Mouse (Mus musculus) left cerebral cortex, adult 2 months (tissue): ENCODE data around the gene Olfr689. TPM values are rescaled to one million over a fixed set of nuclear protein-coding genes. Genes with fewer than 3 reads are reported as not detected.
"Not testable (repeated sequence)": the region's sequence is repeated elsewhere in the genome, so short reads cannot be mapped to it uniquely, and the experiment has no call there.

Source experiments
- DNase-seq, 2 experiments: peaks; one replicate each; pipeline ENCODE4 v3.0.0; 2021 to 2022; ENCODE audit warnings: low spot score in 2 of 2, mixed read lengths in 1 of 2; ENCODE audit errors: extremely low spot score in 1 of 2
- H3K27ac ChIP-seq: fragments of 200-600 bp; 2 replicates; pipeline ENCODE4 v1.8.1; 2022
- H3K4me3 ChIP-seq: fragments of 200-600 bp; 2 replicates; pipeline ENCODE4 v1.8.1; 2022
- CTCF ChIP-seq: fragments of 200-600 bp; IDR thresholded peaks from 2 replicates; pipeline ENCODE4 v1.8.1; 2022; ENCODE audit warnings: antibody characterized with exemption, mild to moderate bottlenecking, moderate library complexity
- intact Hi-C: fragments of 180-260 bp; cut with DNase I; formaldehyde crosslinking; loops from one replicate; pipeline ENCODE4 v1.15.1; 2025
- long read RNA-seq, 2 experiments: library from polyadenylated mRNA; stranded (forward); transcript quantifications; one replicate each; pipeline ENCODE4 v2.0.0; 2021; ENCODE audit warnings: borderline mapping rate in 2 of 2
- total RNA-seq, 2 experiments: library from RNA; stranded (reverse); gene quantifications; 2 replicates each; pipeline ENCODE4 v1.2.3; 2021

The Olfr689 gene
- total RNA-seq = not detected
- long read RNA-seq, experiment 1 = 0 reads
- long read RNA-seq, experiment 2 = 0 reads

GRCm38 (mm10) chr7:105310865-105311264, at the start of gene Olfr689:
Olfr689 (plus strand) TSS chr7:105311165.
- TF ChIP-seq CTCF = no peak
- intact Hi-C loops = no loop called here

DNA sequence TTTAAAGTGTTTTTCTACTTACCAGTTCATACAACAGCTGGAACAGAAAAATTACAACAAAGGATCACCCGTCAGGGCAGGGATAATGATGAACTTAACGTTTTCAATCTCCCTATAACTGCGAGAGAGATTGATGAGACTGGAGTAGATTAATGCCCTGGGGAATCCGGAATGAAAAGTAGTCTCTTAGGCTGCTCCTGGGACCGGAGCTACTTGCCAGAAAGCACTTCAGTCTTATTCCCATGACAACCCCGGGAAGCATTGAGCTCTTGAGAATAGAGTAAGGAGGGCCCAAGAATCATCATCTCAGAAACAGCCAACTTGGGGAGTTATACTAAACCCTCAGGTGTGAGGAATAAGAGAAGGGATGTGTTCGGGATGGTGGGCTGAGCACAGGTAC, 38.5 kb upstream of the Olfr689 start:
- DNase-seq = no peak
- TF ChIP-seq CTCF = no peak
- Histone ChIP-seq H3K4me3 (no peak overlapping the region), H3K27ac (no peak overlapping the region)
- intact Hi-C loops = no loop called here

More at GRCm38 (mm10) chr7:105310865-105311264, at the start of gene Olfr689:
- no peak for DNase-seq
- H3K27ac ChIP-seq = no peak within 1 kb of the TSS
- H3K4me3 ChIP-seq = no peak within 1 kb of the TSS

DNA sequence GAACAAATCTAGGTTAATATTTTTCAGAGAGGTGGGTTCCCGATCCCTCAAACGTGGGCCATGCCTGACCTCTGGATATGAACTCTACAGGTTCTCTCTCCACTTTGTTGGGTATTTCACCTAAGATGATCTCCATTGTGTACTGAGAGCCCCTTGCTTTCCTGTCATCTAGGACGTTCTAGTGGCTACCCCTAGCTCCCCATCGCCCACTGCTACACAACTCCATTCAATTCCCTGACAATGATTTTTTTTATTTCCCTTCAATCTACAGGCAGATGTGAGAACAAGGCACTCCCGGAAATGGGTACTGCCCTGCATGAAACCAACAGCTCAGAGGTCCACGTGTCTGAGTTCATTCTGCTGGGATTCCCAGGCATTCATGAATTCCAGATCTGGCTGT, 23.2 kb upstream of the Olfr689 start, which contains the start of gene Olfr688:
TSS of gene Olfr688 (plus strand) at position 301 of the 400 bp plus-strand sequence.
- DNase-seq = no peak
- intact Hi-C loops = no loop called here
- no peak for TF ChIP-seq CTCF
- Histone ChIP-seq H3K27ac (no peak within 1 kb of the TSS), H3K4me3 (no peak within 1 kb of the TSS)

DNA sequence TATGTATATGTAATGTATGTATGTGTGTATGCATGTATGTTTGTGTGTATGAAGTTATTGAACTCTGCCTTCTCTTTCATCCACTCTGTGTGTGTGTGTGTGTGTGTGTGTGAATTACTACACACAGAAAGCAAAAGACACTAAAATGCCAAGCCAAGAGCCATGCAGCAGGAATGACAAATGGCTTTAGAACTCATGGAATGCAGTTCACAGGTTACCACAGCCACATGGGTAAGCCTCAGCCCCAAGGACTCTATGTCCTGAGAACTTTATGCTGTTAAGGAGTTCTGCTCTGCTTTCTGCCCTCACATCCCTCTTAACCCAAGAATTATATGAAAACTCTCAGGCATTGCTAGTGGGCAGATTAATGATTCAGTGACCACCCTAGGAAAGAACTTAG, 20.9 kb upstream of the Olfr689 start:
- Histone ChIP-seq H3K4me3 (no peak overlapping the region), H3K27ac (no peak overlapping the region)
- no peak for DNase-seq
- intact Hi-C loops = no loop called here
- no peak for TF ChIP-seq CTCF

- H3K4me3 ChIP-seq = no peak overlapping the region
- no peak; the same call in 1 of the 2 replicates for TF ChIP-seq CTCF
- intact Hi-C loops = no loop called here
- DNase-seq = no peak
- no peak overlapping the region for H3K27ac ChIP-seq
Observed at GRCm38 (mm10) chr7:105325302-105325701, 14.3 kb downstream of the Olfr689 start.

DNA sequence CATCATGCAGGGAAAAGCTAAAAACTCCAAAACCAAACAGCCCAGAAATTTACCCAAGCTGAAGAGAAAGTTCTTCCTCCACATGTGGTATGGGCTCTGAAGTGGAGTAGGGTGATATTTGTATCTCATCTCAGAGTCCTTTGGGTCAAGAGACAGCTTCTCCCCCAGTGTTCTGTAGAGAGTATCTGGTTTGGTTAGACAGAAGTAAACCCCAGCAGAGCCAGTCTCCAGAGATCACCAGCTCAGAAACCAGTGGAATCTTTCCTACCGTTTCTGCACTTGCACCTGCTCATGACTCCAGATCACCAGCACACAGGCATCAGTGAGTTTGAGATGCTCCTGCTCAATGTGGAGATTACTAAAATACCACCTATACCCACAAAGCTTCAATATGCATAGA, 23.0 kb downstream of the Olfr689 start, which contains the start of gene Olfr690:
TSS of gene Olfr690 (minus strand) at position 101 of the 400 bp plus-strand sequence.
- TF ChIP-seq CTCF = no peak
- intact Hi-C loops = no loop called here
- Histone ChIP-seq H3K4me3 (no peak within 1 kb of the TSS), H3K27ac (no peak within 1 kb of the TSS)
- DNase-seq = no peak

GRCm38 (mm10) chr7:105342170-105342569, 31.2 kb downstream of the Olfr689 start, which contains the start of gene Olfr691:
Olfr691 (minus strand) TSS chr7:105342270.
- H3K27ac ChIP-seq = no peak within 1 kb of the TSS
- no peak for TF ChIP-seq CTCF

GRCm38 (mm10) chr7:105342752-105343151, 31.8 kb downstream of the Olfr689 start:
- DNase-seq = no peak
- no peak overlapping the region for H3K27ac ChIP-seq
- intact Hi-C loops = no loop called here
- no peak for TF ChIP-seq CTCF
- no peak overlapping the region for H3K4me3 ChIP-seq

More at GRCm38 (mm10) chr7:105342170-105342569, 31.2 kb downstream of the Olfr689 start, which contains the start of gene Olfr691:
- no peak for DNase-seq
- intact Hi-C loops = no loop called here
- H3K4me3 ChIP-seq = no peak within 1 kb of the TSS

DNA sequence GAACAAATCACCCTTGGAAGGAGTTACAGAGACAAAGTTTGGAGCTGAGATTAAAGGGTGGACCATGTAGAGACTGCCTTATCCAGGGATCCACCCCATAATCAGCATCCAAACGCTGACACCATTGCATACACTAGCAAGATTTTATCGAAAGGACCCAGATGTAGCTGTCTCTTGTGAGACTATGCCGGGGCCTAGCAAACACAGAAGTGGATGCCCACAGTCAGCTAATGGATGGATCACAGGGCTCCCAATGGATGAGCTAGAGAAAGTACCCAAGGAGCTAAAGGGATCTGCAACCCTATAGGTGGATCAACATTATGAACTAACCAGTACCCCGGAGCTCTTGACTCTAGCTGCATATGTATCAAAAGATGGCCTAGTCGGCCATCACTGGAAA, 45.1 kb downstream of the Olfr689 start:
- DNase-seq, H3K27ac ChIP-seq, H3K4me3 ChIP-seq, intact Hi-C loops: not testable (repeated sequence)

GRCm38 (mm10) chr7:105356487-105356886, 45.5 kb downstream of the Olfr689 start:
- intact Hi-C loops, H3K27ac ChIP-seq, DNase-seq, H3K4me3 ChIP-seq: not testable (repeated sequence)

DNA sequence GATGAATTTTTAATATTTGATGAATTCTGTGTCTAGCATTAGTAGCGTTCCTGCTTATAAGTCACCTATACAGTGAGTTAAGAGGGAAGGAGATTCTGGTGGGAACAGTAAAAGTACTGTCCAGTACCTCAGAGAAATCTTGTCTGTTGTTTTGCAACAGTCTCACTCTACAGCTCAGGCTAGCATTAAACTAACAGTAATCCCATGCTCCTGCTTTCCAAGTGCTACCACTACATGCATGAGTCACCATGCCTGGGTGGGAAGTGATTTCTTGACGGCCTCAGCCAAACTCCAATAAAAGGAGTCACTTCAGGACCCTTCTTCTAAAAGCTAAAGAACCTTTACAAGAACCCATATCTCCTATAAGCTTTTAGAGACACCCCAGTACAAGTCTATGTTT, 50.7 kb downstream of the Olfr689 start:
- TF ChIP-seq CTCF = no peak
- DNase-seq = no peak
- H3K27ac ChIP-seq = no peak overlapping the region
- intact Hi-C loops = no loop called here
- no peak overlapping the region for H3K4me3 ChIP-seq

DNA sequence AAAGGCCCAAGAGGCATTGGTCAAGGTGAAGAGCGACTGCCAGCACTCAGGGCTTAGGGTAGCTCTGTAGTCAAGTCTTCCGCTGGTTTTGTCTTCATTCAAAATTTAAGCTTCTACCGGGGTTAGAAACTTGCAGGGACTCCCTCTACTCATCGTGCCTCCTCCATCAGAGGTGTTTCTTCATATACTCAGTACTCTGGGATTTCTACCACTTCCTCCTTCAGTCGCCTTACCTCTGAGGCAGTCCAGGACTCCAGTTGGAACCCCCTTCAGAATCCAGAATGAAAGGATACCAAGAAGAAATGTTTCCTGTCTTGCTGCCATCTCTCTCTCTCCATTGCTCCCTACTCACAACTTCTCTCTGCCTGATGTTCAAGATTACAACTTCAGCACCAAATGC, 56.3 kb downstream of the Olfr689 start:
- intact Hi-C loops = no loop called here
- no peak for TF ChIP-seq CTCF
- Histone ChIP-seq H3K27ac (no peak overlapping the region), H3K4me3 (no peak overlapping the region)
- no peak for DNase-seq

DNA sequence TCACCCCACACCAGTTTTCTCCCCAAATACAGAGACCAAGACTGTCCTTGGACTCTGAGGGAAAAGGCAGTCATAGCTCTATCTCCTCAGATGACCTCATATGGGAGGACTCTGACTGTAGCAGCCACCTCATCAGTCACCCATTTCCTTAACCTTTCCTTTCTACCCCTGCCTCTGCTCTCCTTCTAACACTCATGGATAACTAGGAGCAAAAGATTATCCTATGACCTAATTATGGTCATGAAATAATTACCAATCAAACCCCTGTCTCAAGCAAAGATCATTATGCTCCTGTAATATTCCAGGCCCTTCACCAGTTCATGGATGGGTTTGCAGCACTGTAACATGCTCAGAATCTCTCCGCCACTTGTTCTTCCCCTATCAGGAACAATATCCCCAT, 57.0 kb downstream of the Olfr689 start, which contains the start of gene Olfr692:
TSS of gene Olfr692 (plus strand) at position 301 of the 400 bp plus-strand sequence.
- intact Hi-C loops = no loop called here
- H3K4me3 ChIP-seq = no peak within 1 kb of the TSS
- TF ChIP-seq CTCF = no peak
- no peak for DNase-seq
- no peak within 1 kb of the TSS for H3K27ac ChIP-seq
